In genomic region chr7:80729662-80730061, GRCm38 (mm10) we compare ENCODE assay signal across 9 mouse cellular contexts. TPM values are rescaled to one million over a fixed set of nuclear protein-coding genes. Genes with fewer than 3 reads are reported as not detected.
DNase-seq lines count a peak whose midpoint lies in the region; ATAC-seq and TF ChIP-seq lines count a peak whose summit lies in the region.
"Had no signal": no experiment of that assay in that cellular context is flagged by ENCODE, and none has a peak within 500 bp of the region (broad histone marks: within the 10 kb centered on the region; RNA-seq: fewer than 3 reads in every experiment).

No protein-coding gene starts in this region.

- no peaks in the 10 kb centered on the region for H3K9me3 ChIP-seq in limb, embryonic 12.5 days
- no peaks in the 10 kb centered on the region for H3K9me3 ChIP-seq in stomach, postnatal 0 days (ENCODE audit: control insufficient read depth, low read length)

- H3K4me1 ChIP-seq in kidney, adult 2 months (ENCODE audit: control insufficient read depth, insufficient read depth, low read length) = no peaks in the 10 kb centered on the region
- H3K4me1 ChIP-seq in limb, embryonic 12.5 days (replicated peaks) = no peaks in the 10 kb centered on the region
- H3K4me1 ChIP-seq in stomach, postnatal 0 days (replicated peaks; ENCODE audit: control insufficient read depth, insufficient read depth) = no peaks in the 10 kb centered on the region

- no peak overlapping the region; the same call in 1 of the 2 replicates for H3K27ac ChIP-seq in gastrocnemius, adult 2 months
- no peak overlapping the region for H3K27ac ChIP-seq in kidney, adult 2 months (ENCODE audit: insufficient read depth, low read depth, low read length)
- no peak overlapping the region for H3K27ac ChIP-seq in limb, embryonic 12.5 days
- H3K27ac ChIP-seq in stomach, postnatal 0 days (replicated peaks) = 0 out of 2 replicates have a peak overlapping the region, but pooled peaks have one; percentile 0

- H3K4me3 ChIP-seq in gastrocnemius, adult 2 months = no peak overlapping the region
- H3K4me3 ChIP-seq in kidney, adult 2 months (ENCODE audit: insufficient read depth, low read depth, low read length) = no peak overlapping the region
- no peak overlapping the region for H3K4me3 ChIP-seq in limb, embryonic 12.5 days (replicated peaks)
- H3K4me3 ChIP-seq in stomach, postnatal 0 days (ENCODE audit: low read depth, low read length) = no peak overlapping the region
- H3K4me3 ChIP-seq: erythroblast, embryonic 14.5 days had no signal

- intact Hi-C loops in gastrocnemius, adult 2 months (cut with DNase I) = loop anchor here (1.0 to 10.0 kb wide), 2 partner anchors 120 to 425 kb away; no protein-coding TSS in a partner anchor

- no peaks in the 10 kb centered on the region for H3K27me3 ChIP-seq in kidney, adult 2 months (replicated peaks; ENCODE audit: control insufficient read depth, insufficient read depth, low read length)
- no peaks in the 10 kb centered on the region for H3K27me3 ChIP-seq in limb, embryonic 12.5 days
- H3K27me3 ChIP-seq in stomach, postnatal 0 days (ENCODE audit: control insufficient read depth, insufficient read depth, low read length) = no peaks in the 10 kb centered on the region

- no peak for TF ChIP-seq POLR2A in kidney, adult 2 months (IDR thresholded peaks at IDR 0.05; ENCODE audit: low read depth, low read length)

- peak; percentile 44 for DNase-seq in 3134 (ENCODE audit: extremely low read depth, insufficient read length, low spot score)
- DNase-seq in NIH3T3 (ENCODE audit: low read depth) = peak; percentile 87
- peak; percentile 87 to 89 for DNase-seq in cerebellum, postnatal 10 days
- peak; percentile 77 for DNase-seq in gastrocnemius, adult 2 months
- peak; percentile 63 for DNase-seq in kidney, adult 2 months
- DNase-seq in natural killer cell, adult 2 months (ENCODE audit: low spot score in 2 of 2) = peak; percentile 41 to 65
- peak; percentile 72 for DNase-seq in stomach, postnatal 0 days (ENCODE audit: low spot score)

- peak; percentile 52; the same call in 1 of the 2 replicates for ATAC-seq in limb, embryonic 12.5 days (ENCODE audit: insufficient number of reproducible peaks, insufficient read depth, low FRiP score, low TSS enrichment, low read depth)
- ATAC-seq in stomach, postnatal 0 days (ENCODE audit: low FRiP score, low TSS enrichment) = peak; percentile 28

- no peak for TF ChIP-seq EP300 in stomach, postnatal 0 days (optimal IDR thresholded peaks at IDR 0.05)

- H3K36me3 ChIP-seq in kidney, adult 2 months (ENCODE audit: control insufficient read depth, insufficient read depth, low read length) = peaks cover 12% of the 10 kb centered on the region
- peaks cover 56% of the 10 kb centered on the region for H3K36me3 ChIP-seq in limb, embryonic 12.5 days
- peaks cover 47% of the 10 kb centered on the region for H3K36me3 ChIP-seq in stomach, postnatal 0 days (ENCODE audit: control insufficient read depth, insufficient read depth, low read length)

- no peak overlapping the region for H3K4me2 ChIP-seq in limb, embryonic 12.5 days
- H3K4me2 ChIP-seq in stomach, postnatal 0 days (replicated peaks; ENCODE audit: low read depth) = no peak overlapping the region

- no peak overlapping the region for H3K9ac ChIP-seq in limb, embryonic 12.5 days (replicated peaks)
- H3K9ac ChIP-seq in stomach, postnatal 0 days (ENCODE audit: low read length) = no peak overlapping the region

- 26% methylated on average over 8 of the region's 8 CpGs for WGBS in kidney, adult 2 months
- 30% methylated on average over 8 of the region's 8 CpGs for WGBS in limb, embryonic 12.5 days
- WGBS in stomach, postnatal 0 days = 20% methylated on average over 8 of the region's 8 CpGs

- TF ChIP-seq CTCF in gastrocnemius, adult 2 months (IDR thresholded peaks at IDR 0.05) = peak; percentile 100; the same call in 1 of the 2 replicates
- TF ChIP-seq CTCF in kidney, adult 2 months (conservative IDR thresholded peaks at IDR 0.05; ENCODE audit: insufficient read depth, insufficient read length, low read depth, low read length) = peak; percentile 89
- peak; percentile 92 for TF ChIP-seq CTCF in stomach, postnatal 0 days (IDR thresholded peaks at IDR 0.05; ENCODE audit: low read depth)

RNA-seq across cellular contexts. Expression of gene Crtc3, which starts 41.0 kb away (rescaled TPM):
- total RNA-seq in gastrocnemius, adult 2 months (2021) = 10 to 100 TPM; 12.0 to 13.1 TPM
- polyA plus RNA-seq in kidney, adult 2 months (2012; rRNA removed) = 13.2 and 13.3 TPM in 2 replicates
- 18.5 and 22.4 TPM in 2 replicates for polyA plus RNA-seq in limb, embryonic 12.5 days (2016; fragmentation: Nextera tagmentation; extraction: Ambion mirVana)
- polyA plus RNA-seq in stomach, postnatal 0 days (2015; fragmentation: Nextera tagmentation; extraction: Ambion mirVana) = 8.8 and 10.1 TPM in 2 replicates
